Mouse (Mus musculus): ENCODE measurements around the gene Zfp638. TPM values are rescaled to one million over a fixed set of nuclear protein-coding genes. Genes with fewer than 3 reads are reported as not detected.

Gene Zfp638
- polyA plus RNA-seq, 1 experiment from 2014 or later: 97.4 TPM

GRCm38 (mm10) chr6:83838046-83838445, 28.9 kb upstream of the Zfp638 start:
- WGBS: 93% methylated on average over 2 of the region's 2 CpGs
- no peaks in the 10 kb centered on the region for H3K36me3 ChIP-seq (replicated peaks; ENCODE audit: control insufficient read depth, insufficient read depth)
- H3K27me3 ChIP-seq (ENCODE audit: control insufficient read depth, insufficient read depth, low read length): no peaks in the 10 kb centered on the region
- H3K4me3 ChIP-seq (replicated peaks; ENCODE audit: low read length): no peak overlapping the region
- H3K27ac ChIP-seq: no peak overlapping the region
- DNase-seq (ENCODE audit: low spot score) (no peak), ATAC-seq (ENCODE audit: low FRiP score) (no peak)
- no peaks in the 10 kb centered on the region for H3K9me3 ChIP-seq (ENCODE audit: control insufficient read depth, low read length)
- H3K9ac ChIP-seq: no peak overlapping the region
- H3K4me1 ChIP-seq (replicated peaks; ENCODE audit: control insufficient read depth, insufficient read depth, low read length): no peaks in the 10 kb centered on the region
- no peak overlapping the region for H3K4me2 ChIP-seq (replicated peaks)

GRCm38 (mm10) chr6:83840086-83840485, 26.8 kb upstream of the Zfp638 start:
- Histone ChIP-seq H3K36me3 (replicated peaks; ENCODE audit: control insufficient read depth, insufficient read depth) (no peaks in the 10 kb centered on the region), H3K9ac (no peak overlapping the region), H3K27ac (no peak overlapping the region), H3K27me3 (ENCODE audit: control insufficient read depth, insufficient read depth, low read length) (no peaks in the 10 kb centered on the region), H3K9me3 (ENCODE audit: control insufficient read depth, low read length) (no peaks in the 10 kb centered on the region), H3K4me2 (replicated peaks) (no peak overlapping the region), H3K4me1 (replicated peaks; ENCODE audit: control insufficient read depth, insufficient read depth, low read length) (no peaks in the 10 kb centered on the region), H3K4me3 (replicated peaks; ENCODE audit: low read length) (no peak overlapping the region)
- DNase-seq (ENCODE audit: low spot score) (no peak), ATAC-seq (ENCODE audit: low FRiP score) (no peak)
- 85% methylated on average over 6 of the region's 6 CpGs for WGBS

GRCm38 (mm10) chr6:83844913-83845312, 22.0 kb upstream of the Zfp638 start:
- Histone ChIP-seq H3K4me2 (replicated peaks) (no peak overlapping the region), H3K27ac (no peak overlapping the region), H3K9ac (no peak overlapping the region), H3K9me3 (ENCODE audit: control insufficient read depth, low read length) (no peaks in the 10 kb centered on the region), H3K36me3 (replicated peaks; ENCODE audit: control insufficient read depth, insufficient read depth) (no peaks in the 10 kb centered on the region), H3K27me3 (ENCODE audit: control insufficient read depth, insufficient read depth, low read length) (no peaks in the 10 kb centered on the region), H3K4me3 (replicated peaks; ENCODE audit: low read length) (no peak overlapping the region), H3K4me1 (replicated peaks; ENCODE audit: control insufficient read depth, insufficient read depth, low read length) (no peaks in the 10 kb centered on the region)
- WGBS: 93% methylated on average over 10 of the region's 10 CpGs
- DNase-seq (ENCODE audit: low spot score): no peak
- ATAC-seq (ENCODE audit: low FRiP score): no peak

- H3K9ac ChIP-seq: no peak overlapping the region
- no peak for ATAC-seq (ENCODE audit: low FRiP score)
- H3K27ac ChIP-seq: no peak overlapping the region
- no peaks in the 10 kb centered on the region for H3K36me3 ChIP-seq (replicated peaks; ENCODE audit: control insufficient read depth, insufficient read depth)
- WGBS: 92% methylated on average over 2 of the region's 2 CpGs
- no peak for DNase-seq (ENCODE audit: low spot score)
- no peaks in the 10 kb centered on the region for H3K9me3 ChIP-seq (ENCODE audit: control insufficient read depth, low read length)
- no peak overlapping the region for H3K4me2 ChIP-seq (replicated peaks)
- H3K4me1 ChIP-seq (replicated peaks; ENCODE audit: control insufficient read depth, insufficient read depth, low read length): no peaks in the 10 kb centered on the region
- no peaks in the 10 kb centered on the region for H3K27me3 ChIP-seq (ENCODE audit: control insufficient read depth, insufficient read depth, low read length)
- H3K4me3 ChIP-seq (replicated peaks; ENCODE audit: low read length): no peak overlapping the region
Observed at GRCm38 (mm10) chr6:83846141-83846540, 20.8 kb upstream of the Zfp638 start.

GRCm38 (mm10) chr6:83849446-83849845, 17.5 kb upstream of the Zfp638 start:
- Histone ChIP-seq H3K4me3 (replicated peaks; ENCODE audit: low read length) (no peak overlapping the region), H3K27me3 (ENCODE audit: control insufficient read depth, insufficient read depth, low read length) (no peaks in the 10 kb centered on the region), H3K4me1 (replicated peaks; ENCODE audit: control insufficient read depth, insufficient read depth, low read length) (no peaks in the 10 kb centered on the region), H3K36me3 (replicated peaks; ENCODE audit: control insufficient read depth, insufficient read depth) (no peaks in the 10 kb centered on the region), H3K4me2 (replicated peaks) (no peak overlapping the region), H3K27ac (no peak overlapping the region), H3K9me3 (ENCODE audit: control insufficient read depth, low read length) (no peaks in the 10 kb centered on the region), H3K9ac (no peak overlapping the region)
- ATAC-seq (ENCODE audit: low FRiP score): no peak
- no peak for DNase-seq (ENCODE audit: low spot score)
- 92% methylated on average over 2 of the region's 2 CpGs for WGBS

- Histone ChIP-seq H3K27ac (no peak overlapping the region), H3K4me3 (replicated peaks; ENCODE audit: low read length) (no peak overlapping the region), H3K36me3 (replicated peaks; ENCODE audit: control insufficient read depth, insufficient read depth) (no peaks in the 10 kb centered on the region), H3K9ac (no peak overlapping the region), H3K9me3 (ENCODE audit: control insufficient read depth, low read length) (no peaks in the 10 kb centered on the region), H3K4me1 (replicated peaks; ENCODE audit: control insufficient read depth, insufficient read depth, low read length) (no peaks in the 10 kb centered on the region), H3K4me2 (replicated peaks) (no peak overlapping the region), H3K27me3 (ENCODE audit: control insufficient read depth, insufficient read depth, low read length) (no peaks in the 10 kb centered on the region)
- ATAC-seq (ENCODE audit: low FRiP score) (no peak; the same call in 1 of the 2 replicates), DNase-seq (ENCODE audit: low spot score) (no peak)
- 29% methylated on average over 5 of the region's 5 CpGs for WGBS
Observed at GRCm38 (mm10) chr6:83857476-83857875, 9.4 kb upstream of the Zfp638 start.

GRCm38 (mm10) chr6:83860033-83860432, 6.9 kb upstream of the Zfp638 start:
- no peak for ATAC-seq (ENCODE audit: low FRiP score)
- Histone ChIP-seq H3K4me2 (replicated peaks) (no peak overlapping the region), H3K27ac (no peak overlapping the region), H3K36me3 (replicated peaks; ENCODE audit: control insufficient read depth, insufficient read depth) (no peaks in the 10 kb centered on the region), H3K27me3 (ENCODE audit: control insufficient read depth, insufficient read depth, low read length) (no peaks in the 10 kb centered on the region), H3K4me3 (replicated peaks; ENCODE audit: low read length) (no peak overlapping the region), H3K4me1 (replicated peaks; ENCODE audit: control insufficient read depth, insufficient read depth, low read length) (no peaks in the 10 kb centered on the region), H3K9ac (no peak overlapping the region), H3K9me3 (ENCODE audit: control insufficient read depth, low read length) (no peaks in the 10 kb centered on the region)
- DNase-seq (ENCODE audit: low spot score): no peak
- WGBS: 90% methylated on average over 9 of the region's 9 CpGs

- no peak for DNase-seq (ENCODE audit: low spot score)
- Histone ChIP-seq H3K9me3 (ENCODE audit: control insufficient read depth, low read length) (no peaks in the 10 kb centered on the region), H3K4me1 (replicated peaks; ENCODE audit: control insufficient read depth, insufficient read depth, low read length) (0 out of 2 replicates have a peak, but pooled peaks cover 8% of the 10 kb centered on the region), H3K4me3 (replicated peaks; ENCODE audit: low read length) (no peak overlapping the region), H3K36me3 (replicated peaks; ENCODE audit: control insufficient read depth, insufficient read depth) (no peaks in the 10 kb centered on the region), H3K27ac (no peak overlapping the region), H3K9ac (no peak overlapping the region), H3K27me3 (ENCODE audit: control insufficient read depth, insufficient read depth, low read length) (no peaks in the 10 kb centered on the region), H3K4me2 (replicated peaks) (no peak overlapping the region)
- no peak for ATAC-seq (ENCODE audit: low FRiP score)
- 78% methylated on average over 4 of the region's 4 CpGs for WGBS
Observed at GRCm38 (mm10) chr6:83863538-83863937, 3.4 kb upstream of the Zfp638 start.

GRCm38 (mm10) chr6:83866423-83866822, 486 bp upstream of the Zfp638 start:
- Histone ChIP-seq H3K36me3 (replicated peaks; ENCODE audit: control insufficient read depth, insufficient read depth) (no peaks in the 10 kb centered on the region), H3K27ac (no peak overlapping the region), H3K9me3 (ENCODE audit: control insufficient read depth, low read length) (no peaks in the 10 kb centered on the region), H3K4me3 (replicated peaks; ENCODE audit: low read length) (peak overlapping the region; percentile 70; the same call in 1 of the 2 replicates), H3K27me3 (ENCODE audit: control insufficient read depth, insufficient read depth, low read length) (no peaks in the 10 kb centered on the region), H3K4me2 (replicated peaks) (peak overlapping the region; percentile 86), H3K4me1 (replicated peaks; ENCODE audit: control insufficient read depth, insufficient read depth, low read length) (0 out of 2 replicates have a peak, but pooled peaks cover 8% of the 10 kb centered on the region), H3K9ac (no peak overlapping the region)
- DNase-seq (ENCODE audit: low spot score) (no peak), ATAC-seq (ENCODE audit: low FRiP score) (no peak)
- WGBS: 43% methylated on average over 4 of the region's 4 CpGs
